Mouse (Mus musculus) thymus, adult 2 months (tissue): ENCODE measurements around the gene Gm19935.
A peak's percentile ranks its signal among the peaks of the same experiment; 100 is the strongest.

ENCODE experiments used
- CTCF ChIP-seq: fragments of 200-500 bp; IDR thresholded peaks from 2 replicates; pipeline ENCODE4 v1.5.1; 2012; ENCODE audit warnings: mild to moderate bottlenecking, control low read depth, low read length, moderate library complexity, borderline replicate concordance; ENCODE audit not compliant: control insufficient read depth, poor library complexity, insufficient read depth; ENCODE audit errors: extremely low read depth
- POLR2A ChIP-seq: fragments of 200-500 bp; IDR thresholded peaks from 2 replicates; pipeline ENCODE4 v1.6.1; 2012; ENCODE audit warnings: mild to moderate bottlenecking, low read length, control low read depth, moderate library complexity; ENCODE audit not compliant: control insufficient read depth, poor library complexity, insufficient read depth; ENCODE audit errors: extremely low read depth

- TF ChIP-seq POLR2A (peak; percentile 8; the same call in 1 of the 2 replicates), CTCF (no peak)
Observed at GRCm38 (mm10) chr8:90828987-90829740, 12.0 kb upstream of the Gm19935 start.
